Mouse (Mus musculus) lung, embryonic 15.5 days (tissue): ENCODE data around the gene Gm8897. TPM values are rescaled to one million over a fixed set of nuclear protein-coding genes. Genes with fewer than 3 reads are reported as not detected.
"Not testable (repeated sequence)": the region's sequence is repeated elsewhere in the genome, so short reads cannot be mapped to it uniquely, and the experiment has no call there.

Experiments used
- ATAC-seq: fragments of 200-750 bp; cut with Nextera tagmentation; 2 replicates; pipeline ENCODE4 v1.8.0; 2017; ENCODE audit warnings: moderate number of reproducible peaks, borderline replicate concordance; ENCODE audit not compliant: low FRiP score, low TSS enrichment; ENCODE audit errors: extremely low read depth
- H3K27ac ChIP-seq: fragments of 300-500 bp; sonication (generic); 2 replicates; pipeline ENCODE4 v1.5.1; 2015; ENCODE audit warnings: moderate library complexity, mild to moderate bottlenecking, inconsistent platforms
- H3K27me3 ChIP-seq: fragments of 300-500 bp; sonication (generic); 2 replicates; pipeline ENCODE4 v1.6.1; 2015; ENCODE audit warnings: inconsistent platforms
- H3K36me3 ChIP-seq: fragments of 300-500 bp; sonication (generic); 2 replicates; pipeline ENCODE4 v1.6.1; 2015; ENCODE audit warnings: inconsistent platforms
- H3K4me1 ChIP-seq: fragments of 300-500 bp; sonication (generic); 2 replicates; pipeline ENCODE4 v1.6.1; 2015; ENCODE audit warnings: inconsistent platforms
- H3K4me2 ChIP-seq: fragments of 300-500 bp; sonication (generic); 2 replicates; pipeline ENCODE4 v1.6.1; 2015; ENCODE audit warnings: inconsistent platforms, mild to moderate bottlenecking, moderate library complexity
- H3K4me3 ChIP-seq: fragments of 300-500 bp; sonication (generic); 2 replicates; pipeline ENCODE4 v1.5.1; 2015; ENCODE audit warnings: mild to moderate bottlenecking, inconsistent platforms
- H3K9ac ChIP-seq: fragments of 300-500 bp; sonication (generic); 2 replicates; pipeline ENCODE4 v1.6.1; 2015; ENCODE audit warnings: inconsistent platforms
- H3K9me3 ChIP-seq: fragments of 300-500 bp; sonication (generic); 2 replicates; pipeline ENCODE4 v1.6.1; 2016; ENCODE audit warnings: inconsistent platforms
- WGBS: fragments of 180-500 bp; shearing (Covaris S2); methylation state at CpG from one replicate; pipeline ENCODE4 v1.1.7; 2015; 5-methylcytosine and 5-hydroxymethylcytosine counted together
- polyA plus RNA-seq: library from polyadenylated mRNA; unstranded; fragments of >200 nt; fragmentation: Nextera tagmentation; extraction: Ambion mirVana; gene quantifications from 2 replicates; pipeline ENCODE4 v1.2.1, GENCODE M21; 2015

Gene Gm8897
- polyA plus RNA-seq: not detected in 2 replicates

GRCm38 (mm10) chr5:11416118-11416517, at the start of gene Gm8897:
Gene Gm8897, plus strand, starts transcription at chr5:11416418.
- ATAC-seq, H3K9me3 ChIP-seq, H3K4me1 ChIP-seq, H3K4me2 ChIP-seq, H3K4me3 ChIP-seq, H3K27ac ChIP-seq, H3K36me3 ChIP-seq, H3K9ac ChIP-seq, H3K27me3 ChIP-seq: not testable (repeated sequence)
- 58% methylated on average over 2 of the region's 2 CpGs for WGBS

GRCm38 (mm10) chr5:11416691-11417090, 473 bp downstream of the Gm8897 start:
- not testable (repeated sequence) for H3K27me3 ChIP-seq, ATAC-seq, H3K4me3 ChIP-seq, H3K9me3 ChIP-seq, H3K4me1 ChIP-seq, H3K36me3 ChIP-seq, H3K27ac ChIP-seq, H3K4me2 ChIP-seq, H3K9ac ChIP-seq
- 45% methylated on average over 1 of the region's 1 CpGs for WGBS

Other genes starting within 250 kb of the Gm8897 start
- gene Gm5861, start 233.3 kb upstream of the Gm8897 start, polyA plus RNA-seq: not detected in 2 replicates
- gene Gm8890, start 160.4 kb upstream of the Gm8897 start, polyA plus RNA-seq: not detected in 2 replicates
- gene Speer1, start 74.9 kb upstream of the Gm8897 start, polyA plus RNA-seq: not detected in 2 replicates
- gene Gm8906, start 86.3 kb downstream of the Gm8897 start, polyA plus RNA-seq: not detected in 2 replicates
- not detected in 2 replicates for gene Gm6460, start 178.5 kb downstream of the Gm8897 start, polyA plus RNA-seq